Mouse (Mus musculus) C2C12 (cell line): Measurements from ENCODE around the gene Ltbp3.

ENCODE experiments used
- CEBPB ChIP-seq: IDR thresholded peaks from one replicate; pipeline ENCODE4 v1.6.1; 2011; ENCODE audit warnings: low read depth, mild to moderate bottlenecking, control low read depth, moderate library complexity
- CTCF ChIP-seq: IDR thresholded peaks from one replicate; pipeline ENCODE4 v1.5.1; 2011; ENCODE audit not compliant: control insufficient read depth, insufficient read depth, insufficient read length
- FOSL1 ChIP-seq: IDR thresholded peaks from one replicate; pipeline ENCODE4 v1.8.0; 2011; ENCODE audit warnings: mild to moderate bottlenecking, low read length; ENCODE audit not compliant: poor library complexity, insufficient read depth, severe bottlenecking
- MAX ChIP-seq: IDR thresholded peaks from one replicate; pipeline ENCODE4 v1.6.1; 2011; ENCODE audit warnings: mild to moderate bottlenecking, control low read depth
- MYOD1 ChIP-seq: IDR thresholded peaks from one replicate; pipeline ENCODE4 v1.6.1; 2011; ENCODE audit warnings: low read depth; ENCODE audit not compliant: control insufficient read depth, insufficient read length
- MYOG ChIP-seq: IDR thresholded peaks from one replicate; pipeline ENCODE4 v1.6.1; 2011; ENCODE audit not compliant: control insufficient read depth, insufficient read length; ENCODE audit errors: extremely low read depth
- USF1 ChIP-seq: IDR thresholded peaks from one replicate; pipeline ENCODE4 v1.6.1; 2011; ENCODE audit warnings: low read depth, mild to moderate bottlenecking, control low read depth, moderate library complexity

DNA sequence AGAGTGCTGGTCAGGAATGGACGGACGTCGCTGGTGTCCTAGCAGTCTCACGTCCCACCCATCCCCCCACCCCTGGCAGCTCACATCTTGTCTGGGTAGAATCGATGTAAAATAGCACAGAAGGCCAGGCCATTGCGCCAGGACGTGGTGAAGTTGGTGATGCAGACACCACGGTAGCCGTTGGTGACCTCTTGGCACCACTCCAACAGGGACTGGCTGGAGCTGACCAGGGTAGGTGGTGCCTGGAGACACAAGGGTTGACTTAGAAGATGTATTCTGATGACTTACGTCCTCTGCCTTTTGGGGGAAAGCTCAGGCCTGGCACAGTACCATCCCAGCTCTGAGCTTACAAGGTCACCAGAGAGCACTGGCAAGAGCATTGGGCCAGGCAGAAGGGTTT, 23.7 kb upstream of the Ltbp3 start:
- no peak for TF ChIP-seq CTCF
- TF ChIP-seq USF1: no peak
- no peak for TF ChIP-seq MAX
- no peak for TF ChIP-seq CEBPB
- no peak for TF ChIP-seq MYOD1
- no peak for TF ChIP-seq MYOG
- no peak for TF ChIP-seq FOSL1
